Mouse (Mus musculus): ENCODE results near the gene Nedd4.
"Not testable (repeated sequence)": the region's sequence is repeated elsewhere in the genome, so short reads cannot be mapped to it uniquely, and the experiment has no call there.

Gene Nedd4

GRCm38 (mm10) chr9:72652961-72653360, 9.2 kb upstream of the Nedd4 start:
- in situ Hi-C loops (cut with MboI), result no loop called here

DNA sequence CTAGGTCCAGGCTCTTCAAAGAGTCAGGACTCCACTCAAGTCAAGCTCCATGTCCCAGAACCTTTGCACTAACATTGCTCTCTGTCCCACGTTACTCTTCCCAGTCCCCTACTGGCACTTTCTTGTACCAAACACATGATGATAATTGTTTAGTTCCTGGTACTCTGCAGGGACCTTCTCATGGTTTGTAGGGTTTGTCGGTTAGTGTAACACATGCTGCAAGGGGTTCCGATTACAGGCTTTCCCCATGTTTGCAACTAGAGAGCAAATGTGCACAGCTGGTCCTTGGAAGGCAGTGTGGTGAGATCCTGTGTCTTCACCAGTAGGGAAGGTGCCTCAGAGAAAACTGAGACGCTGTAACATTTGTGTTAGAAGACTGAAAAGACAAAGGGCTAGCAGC, 8.6 kb upstream of the Nedd4 start:
- in situ Hi-C loops (cut with MboI), result no loop called here

GRCm38 (mm10) chr9:72654593-72655242, 7.4 kb upstream of the Nedd4 start:
- in situ Hi-C loops (cut with MboI), result no loop called here

GRCm38 (mm10) chr9:72655602-72656001, 6.5 kb upstream of the Nedd4 start:
- in situ Hi-C loops (cut with MboI), result no loop called here

DNA sequence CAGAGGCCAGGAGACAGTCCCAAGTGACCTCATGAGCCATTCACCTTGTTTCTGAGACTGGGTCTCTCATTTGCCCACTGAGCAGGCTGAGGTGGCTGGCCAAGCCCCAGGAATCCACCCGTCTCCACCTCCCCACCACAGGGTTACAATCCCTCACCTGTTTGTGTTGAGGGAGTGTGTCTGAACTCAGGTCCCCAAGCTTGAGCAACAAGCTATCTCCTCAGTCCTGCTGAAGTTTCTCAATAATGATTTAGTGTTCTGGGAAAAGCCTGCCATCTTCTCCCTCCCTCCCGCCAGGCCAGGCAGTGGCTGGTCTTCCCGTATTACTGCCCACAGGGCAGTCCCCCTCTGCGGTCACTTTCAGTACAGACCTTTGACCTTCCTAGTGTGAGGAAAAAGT, 5.7 kb upstream of the Nedd4 start:
- in situ Hi-C loops (cut with MboI), result no loop called here

DNA sequence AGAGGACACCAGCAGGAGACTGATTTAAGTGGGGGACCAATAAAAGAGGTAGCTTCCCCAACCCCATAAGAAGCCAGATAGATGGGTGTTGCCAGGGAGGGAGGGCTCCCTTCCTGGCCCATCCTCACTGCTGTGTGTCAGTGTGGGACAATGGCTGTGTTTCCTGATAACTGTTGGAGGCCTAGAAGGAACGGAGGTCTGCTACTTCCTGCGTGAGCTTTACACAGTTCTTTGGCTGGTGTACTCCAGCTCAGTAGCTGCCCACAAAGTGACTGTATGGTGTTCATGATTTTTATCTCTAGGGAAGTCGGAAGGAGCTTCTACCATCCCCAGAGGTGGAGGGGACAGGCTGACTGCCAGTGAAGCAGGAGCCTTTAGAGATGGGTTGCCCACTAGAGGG, 5.2 kb upstream of the Nedd4 start:
- in situ Hi-C loops (cut with MboI), result no loop called here

GRCm38 (mm10) chr9:72657694-72658093, 4.5 kb upstream of the Nedd4 start:
- in situ Hi-C loops (cut with MboI), result no loop called here

DNA sequence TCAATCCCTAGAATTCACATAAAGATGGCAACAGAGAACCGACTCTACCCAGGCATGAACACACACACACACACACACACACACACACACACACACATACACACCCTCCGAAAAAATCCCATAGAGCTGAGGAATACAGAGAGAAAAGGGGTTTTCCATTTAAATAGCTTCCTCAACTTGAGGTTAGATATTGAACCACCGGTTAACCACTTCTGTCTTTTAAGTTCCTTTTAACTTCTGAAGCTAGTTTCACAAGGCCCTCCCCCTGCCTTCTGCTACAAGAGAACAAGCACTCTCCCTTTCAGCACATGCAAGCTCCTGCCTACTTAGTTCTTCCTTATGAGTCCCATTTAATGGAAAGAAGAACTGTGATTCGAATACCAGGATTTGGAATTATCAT, 2.0 kb upstream of the Nedd4 start:
- in situ Hi-C loops (cut with MboI), result no loop called here

GRCm38 (mm10) chr9:72660911-72661310, 1.2 kb upstream of the Nedd4 start:
- in situ Hi-C loops (cut with MboI), result no loop called here

DNA sequence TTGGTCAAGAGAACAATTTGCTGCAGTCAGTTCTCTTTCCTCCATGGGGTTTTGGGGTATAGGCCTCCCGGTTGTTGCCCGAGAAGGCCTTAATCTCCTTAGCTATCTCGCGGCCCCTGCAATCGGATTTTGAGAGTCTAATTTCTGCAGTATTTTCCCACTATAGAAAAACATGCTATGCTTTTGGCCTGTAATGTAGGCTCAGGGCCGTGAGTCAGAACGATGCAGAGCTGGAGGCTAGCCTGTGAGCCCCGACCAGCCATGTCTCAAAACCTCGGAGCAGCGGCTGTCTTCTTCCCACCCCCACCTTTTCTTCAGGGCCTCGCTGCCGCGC, 618 bp upstream of the Nedd4 start:
- in situ Hi-C loops (cut with MboI), result no loop called here

- in situ Hi-C loops (cut with MboI), result no loop called here
Measured at GRCm38 (mm10) chr9:72662691-72663533, 766 bp downstream of the Nedd4 start.

DNA sequence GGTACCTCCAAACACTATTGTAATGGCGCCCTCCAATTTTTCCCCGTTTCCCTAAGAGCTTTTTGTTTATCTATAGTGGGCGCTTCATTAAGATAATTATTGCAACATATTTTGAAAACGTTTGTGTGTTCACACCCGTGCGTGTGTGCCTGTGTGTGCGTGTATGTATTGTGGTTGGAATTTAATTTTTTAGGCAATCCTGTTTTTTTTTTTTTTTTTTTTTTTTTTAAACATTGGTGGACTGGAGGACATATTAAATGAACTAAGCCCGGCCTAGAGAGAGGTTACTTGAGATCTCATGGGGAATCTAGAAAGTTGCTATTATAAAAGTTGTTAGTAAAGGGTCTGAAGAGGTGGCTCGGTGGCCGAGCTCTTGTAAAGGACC, 1.4 kb downstream of the Nedd4 start:
- in situ Hi-C loops (cut with MboI), result no loop called here

DNA sequence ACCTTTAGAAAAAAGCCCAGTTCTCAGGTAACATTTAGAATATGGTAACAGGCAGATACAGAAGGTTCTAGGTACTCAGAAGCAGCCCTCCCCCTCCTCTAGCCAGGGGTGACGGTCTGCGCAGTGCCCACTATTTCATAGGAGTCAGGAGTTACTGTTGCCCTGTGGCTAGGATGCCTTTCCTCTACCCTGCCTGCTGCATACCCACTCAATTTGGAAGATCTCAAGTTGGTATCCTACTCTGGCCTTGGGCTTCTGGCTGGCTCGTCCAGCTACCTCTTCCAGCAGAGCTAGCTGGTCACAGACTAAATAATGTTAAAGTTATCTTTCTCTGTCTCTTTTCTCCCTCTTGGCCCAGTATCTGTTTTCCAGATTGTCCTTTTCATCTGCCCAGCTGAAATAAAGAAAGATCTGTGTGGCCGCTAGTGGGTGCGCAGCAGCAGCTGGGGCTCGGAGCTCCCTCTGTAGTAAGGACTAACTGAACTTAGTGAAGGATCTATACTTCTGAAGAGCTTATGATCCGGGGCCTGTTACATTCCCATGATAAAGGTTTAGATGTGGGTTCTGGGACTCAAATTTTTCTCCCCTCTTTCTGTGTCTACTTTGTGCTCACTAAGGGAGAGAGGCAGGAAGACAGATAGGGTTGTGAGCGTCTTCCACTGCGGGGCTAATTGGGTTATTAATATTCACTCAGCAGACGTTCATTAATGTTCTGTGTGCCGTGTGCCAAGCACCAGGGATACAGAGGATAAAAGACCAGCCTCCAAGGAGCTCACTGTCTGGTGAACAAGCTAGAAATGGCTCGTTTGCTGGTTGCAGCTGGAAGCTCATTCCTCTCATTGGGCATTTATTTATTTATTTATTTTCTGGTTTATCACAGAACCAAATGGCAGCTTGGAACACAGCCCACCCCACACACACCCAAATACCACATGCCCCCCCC, 2.5 kb downstream of the Nedd4 start:
- in situ Hi-C loops (cut with MboI), result no loop called here

GRCm38 (mm10) chr9:72665517-72665916, 3.4 kb downstream of the Nedd4 start:
- in situ Hi-C loops (cut with MboI), result no loop called here

DNA sequence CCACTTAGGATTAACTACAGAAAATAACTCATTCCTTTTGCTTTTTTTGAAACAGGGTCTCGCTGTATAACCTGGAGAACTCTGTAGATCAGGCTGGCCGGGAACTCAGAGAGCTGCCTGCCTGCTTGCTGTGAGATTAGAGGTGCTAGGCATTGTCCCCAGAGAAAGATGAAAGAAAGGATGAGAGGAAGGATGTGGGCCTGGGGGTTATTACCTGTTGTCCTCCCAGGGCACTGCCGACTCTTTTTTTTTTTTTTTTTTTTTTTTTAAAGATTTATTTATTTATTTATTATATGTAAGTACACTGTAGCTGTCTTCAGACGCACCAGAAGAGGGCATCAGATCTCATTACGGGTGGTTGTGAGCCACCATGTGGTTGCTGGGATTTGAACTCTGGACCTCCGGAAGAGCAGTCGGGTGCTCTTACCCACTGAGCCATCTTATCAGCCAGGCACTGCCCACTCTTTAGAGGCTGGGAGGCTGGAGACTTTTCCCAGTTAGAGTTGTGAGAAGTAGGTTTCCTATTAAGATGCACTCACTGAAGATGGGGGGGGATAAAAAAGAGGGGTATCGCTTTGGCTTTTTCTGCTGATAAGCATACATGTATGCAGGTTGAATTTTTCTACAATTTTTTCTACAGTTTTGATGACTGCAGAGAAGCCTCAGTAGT, 4.3 kb downstream of the Nedd4 start:
- in situ Hi-C loops (cut with MboI), result not testable (repeated sequence)

DNA sequence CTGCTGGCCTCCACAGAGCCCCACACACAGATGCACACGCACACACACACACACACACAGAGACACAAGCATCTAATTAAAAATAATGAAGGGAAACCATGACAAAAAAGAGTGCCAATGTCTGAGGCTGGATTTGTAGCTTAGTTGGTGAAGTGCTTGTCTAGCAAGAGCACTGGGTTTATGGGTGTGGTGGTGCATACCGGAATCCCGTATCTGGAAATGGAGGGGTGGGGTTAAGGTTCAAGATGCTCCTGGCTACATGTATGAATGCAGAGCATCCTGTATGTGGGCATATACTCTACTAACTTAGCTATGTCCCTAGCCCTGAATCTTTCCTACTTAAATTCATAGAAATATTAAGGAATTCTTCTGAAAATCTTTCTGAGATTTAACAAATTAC, 5.0 kb downstream of the Nedd4 start:
- in situ Hi-C loops (cut with MboI), result no loop called here

GRCm38 (mm10) chr9:72669383-72669782, 7.2 kb downstream of the Nedd4 start:
- in situ Hi-C loops (cut with MboI), result no loop called here

DNA sequence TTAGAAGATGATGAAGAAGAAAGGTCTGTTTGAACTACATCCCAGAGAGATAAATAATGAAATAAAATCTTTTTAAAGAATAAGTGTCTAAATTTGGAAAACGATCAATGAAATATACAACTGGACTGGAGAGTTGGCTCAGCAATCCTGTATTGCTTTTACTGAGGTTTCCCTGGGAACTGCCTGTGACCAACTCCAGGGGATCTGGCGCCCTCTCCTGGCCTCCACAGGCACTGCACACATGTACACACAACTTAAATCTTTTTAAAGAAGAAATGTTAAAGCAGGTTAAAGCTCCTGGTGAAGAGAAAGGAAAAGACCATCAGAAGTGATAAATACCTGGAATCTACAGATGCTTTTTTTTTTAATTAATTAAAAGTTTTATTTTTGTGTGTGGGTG, 10.2 kb downstream of the Nedd4 start:
- in situ Hi-C loops (cut with MboI), result no loop called here

DNA sequence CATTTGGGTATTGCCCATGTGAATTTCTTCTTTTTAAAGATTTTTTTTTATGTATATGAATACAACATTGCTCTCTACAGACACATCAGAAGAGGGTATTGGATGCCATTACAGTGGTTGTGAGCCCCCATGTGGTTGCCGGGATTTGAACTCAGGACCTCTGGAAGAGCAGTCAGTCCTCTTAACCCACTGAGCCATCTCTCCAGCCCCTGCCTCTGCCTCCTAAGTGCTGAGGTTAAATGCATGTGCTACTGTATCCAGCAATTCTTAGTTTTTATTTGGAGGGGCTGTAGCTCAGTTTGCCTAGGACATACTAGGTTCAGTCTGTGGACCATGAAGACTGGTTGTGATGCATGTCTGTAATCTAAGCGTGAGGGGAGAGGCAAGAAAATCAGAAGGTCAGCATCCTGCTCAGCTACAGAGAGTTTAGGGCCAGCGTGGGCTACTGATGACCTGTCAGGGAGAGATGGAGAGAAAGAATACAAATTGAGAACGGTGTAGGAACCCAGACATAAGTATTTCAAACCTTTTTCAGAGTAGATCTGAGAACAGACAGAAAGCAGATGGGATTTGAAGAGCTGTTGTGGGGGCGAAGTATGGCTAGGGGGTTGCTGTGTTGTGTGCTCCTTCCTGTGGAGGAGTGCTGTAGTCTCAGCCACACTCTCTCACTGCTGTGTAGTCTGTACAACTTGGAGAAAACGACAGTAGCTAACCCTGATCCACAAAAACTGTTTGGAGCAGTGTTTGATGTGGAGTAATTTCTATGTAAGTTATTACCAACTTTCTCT, 13.0 kb downstream of the Nedd4 start:
- in situ Hi-C loops (cut with MboI), result no loop called here

- in situ Hi-C loops (cut with MboI), result no loop called here
Measured at GRCm38 (mm10) chr9:72675745-72676200, 13.6 kb downstream of the Nedd4 start.

DNA sequence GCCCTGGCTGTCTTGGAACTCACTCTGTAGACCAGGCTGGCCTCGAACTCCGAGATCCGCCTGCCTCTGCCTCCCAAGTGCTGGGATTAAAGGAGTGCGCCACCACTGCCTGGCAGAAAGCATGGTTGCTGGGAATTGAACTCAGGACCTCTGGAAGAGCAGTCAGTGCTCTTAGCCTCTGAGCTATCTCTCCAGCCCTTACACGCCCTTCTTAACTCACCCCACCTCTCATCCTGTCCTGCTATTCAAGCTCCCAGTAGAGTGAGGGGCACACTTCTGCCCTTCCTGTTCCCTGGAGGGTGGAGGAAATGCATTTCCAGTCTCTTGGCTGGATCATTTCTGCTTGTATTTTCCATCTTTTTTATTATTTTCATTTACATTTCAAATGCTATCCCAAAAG, 15.5 kb downstream of the Nedd4 start:
- in situ Hi-C loops (cut with MboI), result no loop called here
